In genomic region chr11:72522616-72523041, GRCm38 (mm10) we compare ENCODE assay signal across 9 mouse cellular contexts. TPM values are rescaled to one million over a fixed set of nuclear protein-coding genes. Genes with fewer than 3 reads are reported as not detected.
A peak's percentile ranks its signal among the peaks of the same experiment; 100 is the strongest.
DNase-seq lines count a peak whose midpoint lies in the region; ATAC-seq lines count a peak whose summit lies in the region.
"Had no signal": no experiment of that assay in that cellular context is flagged by ENCODE, and none has a peak within 500 bp of the region (broad histone marks: within the 10 kb centered on the region; RNA-seq: fewer than 3 reads in every experiment).

No protein-coding gene starts in this region.

- H3K27ac ChIP-seq in kidney, embryonic 15.5 days = no peak overlapping the region
- no peak overlapping the region for H3K27ac ChIP-seq in midbrain, embryonic 10.5 days (replicated peaks)
- H3K27ac ChIP-seq: limb, embryonic 12.5 days had no signal

- no peaks in the 10 kb centered on the region for H3K9me3 ChIP-seq in kidney, embryonic 15.5 days (replicated peaks)
- no peaks in the 10 kb centered on the region for H3K9me3 ChIP-seq in midbrain, embryonic 10.5 days (replicated peaks)
- H3K9me3 ChIP-seq: limb, embryonic 12.5 days had no signal

- 72% methylated on average over 5 of the region's 5 CpGs for WGBS in kidney, embryonic 15.5 days
- 89% methylated on average over 5 of the region's 5 CpGs for WGBS in midbrain, embryonic 10.5 days

- no peak overlapping the region for H3K4me2 ChIP-seq in kidney, embryonic 15.5 days
- H3K4me2 ChIP-seq: limb, embryonic 12.5 days had no signal

- DNase-seq in kidney, adult 18-20 months = peak; percentile 68
- DNase-seq in cerebellum, adult 9-11 months = peak; percentile 42
- peak; percentile 78 to 82 for DNase-seq in heart, postnatal 10 days
- peak; percentile 91 for DNase-seq in left cerebral cortex, postnatal 4 days
- DNase-seq in urinary bladder, adult 2 months (ENCODE audit: low spot score) = no peak
- no peak for DNase-seq in midbrain, embryonic 10.5 days (ENCODE audit: low spot score)

- H3K4me1 ChIP-seq in kidney, embryonic 15.5 days = no peaks in the 10 kb centered on the region
- no peaks in the 10 kb centered on the region for H3K4me1 ChIP-seq in midbrain, embryonic 10.5 days
- H3K4me1 ChIP-seq: limb, embryonic 12.5 days had no signal

- H3K9ac ChIP-seq in kidney, embryonic 15.5 days = no peak overlapping the region
- H3K9ac ChIP-seq: limb, embryonic 12.5 days had no signal

- intact Hi-C loops in heart, postnatal 10 days (cut with DNase I) = no loop called here
- intact Hi-C loops in left cerebral cortex, postnatal 4 days (cut with DNase I) = no loop called here

- no peak overlapping the region for H3K4me3 ChIP-seq in kidney, embryonic 15.5 days (replicated peaks)
- no peak overlapping the region for H3K4me3 ChIP-seq in midbrain, embryonic 10.5 days
- H3K4me3 ChIP-seq: limb, embryonic 12.5 days had no signal

- ATAC-seq in kidney, embryonic 15.5 days (replicated peaks; ENCODE audit: low FRiP score) = no peak
- no peak for ATAC-seq in erythroid progenitor cell, adult 5-6 weeks (replicated peaks; ENCODE audit: low FRiP score, poor library complexity, severe bottlenecking)

- H3K36me3 ChIP-seq in kidney, embryonic 15.5 days = no peaks in the 10 kb centered on the region
- H3K36me3 ChIP-seq in midbrain, embryonic 10.5 days = no peaks in the 10 kb centered on the region
- H3K36me3 ChIP-seq: limb, embryonic 12.5 days had no signal

- no peaks in the 10 kb centered on the region for H3K27me3 ChIP-seq in kidney, embryonic 15.5 days
- no peaks in the 10 kb centered on the region for H3K27me3 ChIP-seq in midbrain, embryonic 10.5 days (ENCODE audit: low read depth, poor library complexity, severe bottlenecking)

RNA-seq across cellular contexts. Expression of gene Spns3, which starts 27.7 kb away (rescaled TPM):
- 0.27 and 0.35 TPM in 2 replicates for polyA plus RNA-seq in kidney, embryonic 15.5 days (2015; fragmentation: Nextera tagmentation; extraction: Ambion mirVana)
- under 1 TPM in 1 of 2 experiments, not detected in 1; 0.07 TPM for total RNA-seq in heart, postnatal 10 days (2021)
- total RNA-seq in left cerebral cortex, postnatal 4 days (2021) = under 1 TPM; 0.18 to 0.26 TPM
- 1.4 and 6.7 TPM in 2 replicates for total RNA-seq in erythroid progenitor cell, adult 5-6 weeks (2015; ENCODE audit: low replicate concordance)
- 0.39 and 0.76 TPM in 2 replicates for total RNA-seq in erythroid progenitor cell, adult 5-6 weeks (2017; ENCODE audit: low replicate concordance)
- 0.45 and 0.46 TPM in 2 replicates for polyA plus RNA-seq in urinary bladder, adult 2 months (2012; rRNA removed)
- 0.06 TPM in 1 of 2 replicates, not detected in the other for polyA plus RNA-seq in midbrain, embryonic 10.5 days (2016; fragmentation: Nextera tagmentation; extraction: Ambion mirVana)
- polyA plus RNA-seq: limb, embryonic 12.5 days had no signal

RNA-seq across cellular contexts. Expression of gene Spns2, which starts 32.9 kb away (rescaled TPM):
- polyA plus RNA-seq in kidney, embryonic 15.5 days (2015; fragmentation: Nextera tagmentation; extraction: Ambion mirVana) = 2.9 and 3.4 TPM in 2 replicates
- total RNA-seq in heart, postnatal 10 days (2021) = 10 to 100 TPM; 18.0 to 19.5 TPM
- 10 to 100 TPM; 36.5 to 37.0 TPM for total RNA-seq in left cerebral cortex, postnatal 4 days (2021)
- 0.72 and 5.0 TPM in 2 replicates for total RNA-seq in erythroid progenitor cell, adult 5-6 weeks (2015; ENCODE audit: low replicate concordance)
- 0.77 TPM in 1 of 2 replicates, not detected in the other for total RNA-seq in erythroid progenitor cell, adult 5-6 weeks (2017; ENCODE audit: low replicate concordance)
- polyA plus RNA-seq in urinary bladder, adult 2 months (2012; rRNA removed) = 17.9 and 20.1 TPM in 2 replicates
- 2.1 and 2.9 TPM in 2 replicates for polyA plus RNA-seq in midbrain, embryonic 10.5 days (2016; fragmentation: Nextera tagmentation; extraction: Ambion mirVana)

Comparison
In these comparisons a context has a peak if more than half of its experiments do, and no peak if none do; other contexts are left out.
1. DNase-seq: peak in kidney, adult 18-20 months (single experiment), cerebellum, adult 9-11 months (single experiment), heart, postnatal 10 days (2 of 2) and left cerebral cortex, postnatal 4 days (single experiment); none in urinary bladder, adult 2 months (single experiment) and midbrain, embryonic 10.5 days (single experiment).